Mouse (Mus musculus): ENCODE data around the gene Nrp2. TPM values are rescaled to one million over a fixed set of nuclear protein-coding genes. Genes with fewer than 3 reads are reported as not detected.
A peak's percentile ranks its signal among the peaks of the same experiment; 100 is the strongest.

Gene Nrp2
- polyA plus RNA-seq, 1 experiment from 2014 or later = 20.5 TPM

DNA sequence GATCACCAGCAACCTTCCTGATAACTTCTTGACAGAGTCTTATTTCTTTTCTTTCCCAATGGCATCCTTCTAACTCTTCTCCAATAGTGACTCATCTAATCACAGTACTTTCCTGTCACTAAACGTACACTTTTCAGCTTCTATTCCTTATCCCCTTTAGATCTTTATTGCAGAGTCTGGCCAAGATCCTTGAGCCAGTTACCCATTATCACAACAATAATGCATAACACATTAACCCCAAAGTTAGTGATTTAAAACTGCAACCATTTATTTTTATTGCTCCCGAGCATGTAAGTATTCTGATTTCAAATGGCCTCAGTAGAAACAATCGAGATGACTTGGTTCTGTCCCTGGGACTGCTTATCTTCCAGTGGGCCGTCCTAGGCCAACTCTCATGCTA lies 150.9 kb downstream of the Nrp2 start:
- Histone ChIP-seq H3K9me3 (no peaks in the 10 kb centered on the region), H3K4me3 (no peak overlapping the region), H3K27ac (replicated peaks) (no peak overlapping the region), H3K36me3 (replicated peaks) (no peaks in the 10 kb centered on the region), H3K4me1 (peaks cover 18% of the 10 kb centered on the region), H3K27me3 (replicated peaks; ENCODE audit: low read depth, poor library complexity, severe bottlenecking) (no peaks in the 10 kb centered on the region)
- WGBS = 89% methylated on average over 4 of the region's 4 CpGs
- no peak for DNase-seq (ENCODE audit: low spot score)

DNA sequence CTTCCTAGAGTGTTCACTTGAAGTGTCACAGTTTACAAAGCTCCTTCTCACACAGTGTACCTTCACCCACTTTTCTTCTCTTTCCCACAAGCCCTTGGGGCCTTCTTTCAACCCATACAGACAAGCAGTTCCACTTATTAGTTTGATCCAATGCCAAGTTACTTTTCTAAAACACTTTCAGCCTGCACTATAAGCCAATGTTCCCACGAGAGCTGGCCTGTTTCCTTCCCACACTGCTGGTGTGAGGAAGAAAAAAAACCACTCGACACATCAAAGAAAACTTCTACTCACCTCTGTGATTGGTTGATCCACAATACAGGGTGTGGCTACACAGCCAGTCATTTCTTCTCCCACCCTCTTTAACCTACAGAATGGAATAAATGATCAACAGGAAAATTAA lies 156.0 kb downstream of the Nrp2 start:
- 50% methylated on average over 2 of the region's 2 CpGs for WGBS
- H3K36me3 ChIP-seq (replicated peaks) = no peaks in the 10 kb centered on the region
- no peak for DNase-seq (ENCODE audit: low spot score)
- H3K4me3 ChIP-seq = no peak overlapping the region
- peaks cover 22% of the 10 kb centered on the region for H3K4me1 ChIP-seq
- no peaks in the 10 kb centered on the region for H3K27me3 ChIP-seq (replicated peaks; ENCODE audit: low read depth, poor library complexity, severe bottlenecking)
- H3K27ac ChIP-seq (replicated peaks) = no peak overlapping the region
- no peaks in the 10 kb centered on the region for H3K9me3 ChIP-seq

DNA sequence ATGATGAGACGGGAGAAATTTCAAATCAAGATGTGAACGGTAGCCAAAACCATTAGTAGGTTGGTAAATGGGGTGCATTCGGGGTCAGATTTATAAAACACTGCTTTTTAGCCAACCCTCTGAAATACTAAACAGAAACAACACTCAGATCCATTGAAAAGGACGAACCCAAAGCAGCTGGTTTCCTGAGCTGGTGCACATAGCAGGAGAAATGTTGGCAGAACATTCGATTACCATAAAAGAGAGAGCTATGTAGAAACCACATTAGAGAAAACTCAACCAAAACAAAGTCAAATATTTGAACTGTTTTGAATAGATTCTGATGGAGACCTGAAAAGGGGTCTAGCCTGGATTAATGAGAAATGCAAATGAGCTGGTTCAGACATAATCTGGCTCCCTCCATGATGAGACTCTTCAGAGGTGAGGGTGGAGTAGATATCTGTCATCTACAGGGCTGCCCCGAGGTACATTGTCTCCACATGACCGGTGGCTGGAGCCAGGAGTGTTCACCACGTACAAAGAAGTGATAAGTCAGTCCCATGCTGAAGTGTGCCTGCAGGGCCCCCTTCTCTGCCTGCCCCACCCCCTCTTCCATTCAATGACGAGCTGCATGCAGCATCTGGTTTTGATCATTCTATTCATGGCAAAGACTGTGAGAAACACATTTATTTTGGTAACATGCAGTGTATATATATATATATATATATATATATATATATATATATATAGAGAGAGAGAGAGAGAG lies 156.6 kb downstream of the Nrp2 start:
- 65% methylated on average over 9 of the region's 9 CpGs for WGBS
- peak; percentile 56 for DNase-seq (ENCODE audit: low spot score)

DNA sequence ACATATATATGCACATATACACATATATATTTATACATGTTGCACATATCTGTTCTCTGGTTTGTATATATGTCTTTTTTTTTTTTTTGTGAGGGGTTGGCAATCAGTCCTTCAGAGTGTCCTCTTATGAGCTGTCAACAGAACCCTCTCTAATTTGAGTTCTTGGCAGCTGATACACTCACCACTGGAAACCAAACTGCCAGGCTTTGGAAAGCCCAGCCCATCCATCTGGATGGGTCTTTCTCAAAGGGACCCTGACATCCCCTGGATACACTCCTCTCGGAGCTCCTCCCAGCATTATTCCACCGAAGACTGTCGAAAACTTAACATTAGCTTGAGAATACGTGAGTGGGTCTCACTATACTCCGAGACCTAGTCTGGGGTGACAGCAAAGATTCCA lies 157.2 kb downstream of the Nrp2 start:
- Histone ChIP-seq H3K27ac (replicated peaks) (peak overlapping the region; percentile 67), H3K36me3 (replicated peaks) (no peaks in the 10 kb centered on the region), H3K4me1 (peaks cover 22% of the 10 kb centered on the region), H3K4me3 (no peak overlapping the region), H3K27me3 (replicated peaks; ENCODE audit: low read depth, poor library complexity, severe bottlenecking) (no peaks in the 10 kb centered on the region), H3K9me3 (no peaks in the 10 kb centered on the region)
- WGBS = 69% methylated on average over 5 of the region's 5 CpGs
- DNase-seq (ENCODE audit: low spot score) = no peak

More for the DNA sequence above, 156.6 kb downstream of the Nrp2 start:
- Histone ChIP-seq H3K27ac (replicated peaks) (peak overlapping the region; percentile 70), H3K27me3 (replicated peaks; ENCODE audit: low read depth, poor library complexity, severe bottlenecking) (no peaks in the 10 kb centered on the region), H3K9me3 (no peaks in the 10 kb centered on the region), H3K4me3 (no peak overlapping the region), H3K36me3 (replicated peaks) (no peaks in the 10 kb centered on the region), H3K4me1 (peaks cover 22% of the 10 kb centered on the region)

DNA sequence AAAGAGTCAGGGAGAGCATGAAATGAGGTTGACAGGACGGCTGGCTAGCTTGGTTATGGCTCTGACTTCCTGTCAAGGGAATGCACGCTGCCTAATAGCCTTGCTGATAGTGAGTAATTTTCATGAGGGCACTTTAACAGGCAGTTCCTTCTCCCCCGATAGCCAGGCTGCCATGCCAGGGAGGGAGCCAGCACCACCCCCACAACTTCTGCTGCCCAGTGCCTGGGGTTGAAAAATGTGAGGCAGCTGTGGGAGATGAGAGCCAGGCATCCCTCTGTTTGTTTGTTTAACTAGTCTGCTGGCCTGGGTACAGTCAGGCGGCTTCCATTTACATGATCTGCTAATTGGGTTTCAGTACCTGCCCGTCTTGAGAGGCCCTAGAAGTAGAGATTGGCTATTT lies 157.7 kb downstream of the Nrp2 start:
- H3K27me3 ChIP-seq (replicated peaks; ENCODE audit: low read depth, poor library complexity, severe bottlenecking) = no peaks in the 10 kb centered on the region
- peak overlapping the region; percentile 67 for H3K27ac ChIP-seq (replicated peaks)
- WGBS = 18% methylated on average over 5 of the region's 5 CpGs
- peaks cover 22% of the 10 kb centered on the region for H3K4me1 ChIP-seq
- peak; percentile 53 for DNase-seq (ENCODE audit: low spot score)
- H3K36me3 ChIP-seq (replicated peaks) = no peaks in the 10 kb centered on the region
- no peak overlapping the region for H3K4me3 ChIP-seq
- H3K9me3 ChIP-seq = no peaks in the 10 kb centered on the region
